Mouse (Mus musculus): ENCODE measurements at regions not wholly inside any gene's neighbourhood (a gene's known extent, or its start where the extent isn't known, plus 50 kb on each side); places are given as distances from the start of the nearest gene placed in this dataset.
"Not testable (repeated sequence)": the region's sequence is repeated elsewhere in the genome, so short reads cannot be mapped to it uniquely, and the experiment has no call there.

GRCm38 (mm10) chr4:153792307-153792706 is 164.7 kb upstream of the A430005L14Rik start:
- Histone ChIP-seq H3K36me3 (no peaks in the 10 kb centered on the region), H3K27ac (peak overlapping the region; percentile 58), H3K4me2 (no peak overlapping the region), H3K9ac (peak overlapping the region; percentile 55; the same call in 1 of the 2 replicates), H3K27me3 (peaks cover 3% of the 10 kb centered on the region; the same call in 1 of the 2 replicates), H3K9me3 (no peaks in the 10 kb centered on the region), H3K4me3 (no peak overlapping the region), H3K4me1 (replicated peaks) (peaks cover 41% of the 10 kb centered on the region)
- WGBS = 39% methylated on average over 13 of the region's 13 CpGs
- ATAC-seq (ENCODE audit: low FRiP score) = no peak; the same call in 1 of the 2 replicates

GRCm38 (mm10) chr4:153798061-153798460 is 159.0 kb upstream of the A430005L14Rik start:
- ATAC-seq (ENCODE audit: low FRiP score) = no peak
- WGBS = 87% methylated on average over 7 of the region's 7 CpGs
- Histone ChIP-seq H3K9me3 (no peaks in the 10 kb centered on the region), H3K9ac (no peak overlapping the region), H3K27ac (no peak overlapping the region), H3K4me3 (no peak overlapping the region), H3K4me1 (replicated peaks) (peaks cover 14% of the 10 kb centered on the region), H3K27me3 (peaks cover 7% of the 10 kb centered on the region; the same call in 1 of the 2 replicates), H3K4me2 (no peak overlapping the region), H3K36me3 (no peaks in the 10 kb centered on the region)

- Histone ChIP-seq H3K4me3 (no peak overlapping the region), H3K9ac (peak overlapping the region; percentile 61), H3K4me2 (0 out of 2 replicates have a peak overlapping the region, but pooled peaks have one; percentile 44), H3K36me3 (no peaks in the 10 kb centered on the region), H3K27me3 (no peaks in the 10 kb centered on the region), H3K4me1 (replicated peaks) (peaks cover 33% of the 10 kb centered on the region), H3K9me3 (no peaks in the 10 kb centered on the region), H3K27ac (peak overlapping the region; percentile 84)
- 0 out of 2 replicates have a peak, but pooled peaks have one; percentile 19 for ATAC-seq (ENCODE audit: low FRiP score)
- 27% methylated on average over 4 of the region's 4 CpGs for WGBS
Measured at GRCm38 (mm10) chr4:153805727-153806126, 151.3 kb upstream of the A430005L14Rik start.

GRCm38 (mm10) chr4:153806180-153806692 is 150.8 kb upstream of the A430005L14Rik start:
- Histone ChIP-seq H3K4me3 (0 out of 2 replicates have a peak overlapping the region, but pooled peaks have one; percentile 2), H3K27me3 (no peaks in the 10 kb centered on the region), H3K4me2 (peak overlapping the region; percentile 44), H3K36me3 (no peaks in the 10 kb centered on the region), H3K27ac (peak overlapping the region; percentile 84), H3K9ac (peak overlapping the region; percentile 61), H3K4me1 (replicated peaks) (peaks cover 33% of the 10 kb centered on the region), H3K9me3 (no peaks in the 10 kb centered on the region)
- 2% methylated on average over 10 of the region's 10 CpGs for WGBS
- peak; percentile 70 for ATAC-seq (ENCODE audit: low FRiP score)

DNA sequence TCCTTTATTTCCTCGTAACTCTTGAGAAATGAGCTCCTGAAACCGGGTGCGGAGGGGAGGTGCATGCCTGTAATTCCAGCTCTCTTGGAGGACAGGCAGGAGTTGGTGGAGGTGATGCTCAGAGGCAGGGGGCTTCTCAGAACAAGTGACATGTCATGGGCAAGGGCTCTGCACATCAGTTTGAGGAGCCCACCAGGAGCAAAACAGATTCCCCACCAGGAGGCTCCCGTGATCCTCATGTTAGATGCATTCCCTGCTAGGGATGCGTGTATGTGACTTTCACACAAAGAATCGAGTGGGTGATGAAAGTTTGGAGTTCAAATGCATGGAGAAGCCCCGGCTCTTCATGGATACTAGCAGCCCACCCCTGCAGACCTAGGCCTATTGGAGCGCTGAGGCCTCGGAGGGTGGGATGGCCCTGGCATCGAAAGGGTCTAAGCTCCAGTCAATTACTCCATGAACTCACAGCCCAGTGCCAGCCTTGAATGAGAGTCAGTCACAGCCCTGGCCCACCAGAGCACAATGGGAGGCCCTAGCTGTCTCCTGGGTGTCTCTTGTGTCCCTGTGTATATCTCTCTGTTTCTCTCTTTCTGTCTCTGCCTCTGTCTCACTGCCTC is 150.1 kb upstream of the A430005L14Rik start:
- peaks cover 33% of the 10 kb centered on the region for H3K4me1 ChIP-seq (replicated peaks)
- no peaks in the 10 kb centered on the region for H3K27me3 ChIP-seq
- H3K9ac ChIP-seq = peak overlapping the region; percentile 61
- no peak overlapping the region for H3K4me3 ChIP-seq
- ATAC-seq (ENCODE audit: low FRiP score) = no peak
- 11% methylated on average over 10 of the region's 10 CpGs for WGBS
- peak overlapping the region; percentile 44 for H3K4me2 ChIP-seq
- peaks cover 2% of the 10 kb centered on the region; the same call in 1 of the 2 replicates for H3K9me3 ChIP-seq
- peak overlapping the region; percentile 84 for H3K27ac ChIP-seq
- no peaks in the 10 kb centered on the region for H3K36me3 ChIP-seq

DNA sequence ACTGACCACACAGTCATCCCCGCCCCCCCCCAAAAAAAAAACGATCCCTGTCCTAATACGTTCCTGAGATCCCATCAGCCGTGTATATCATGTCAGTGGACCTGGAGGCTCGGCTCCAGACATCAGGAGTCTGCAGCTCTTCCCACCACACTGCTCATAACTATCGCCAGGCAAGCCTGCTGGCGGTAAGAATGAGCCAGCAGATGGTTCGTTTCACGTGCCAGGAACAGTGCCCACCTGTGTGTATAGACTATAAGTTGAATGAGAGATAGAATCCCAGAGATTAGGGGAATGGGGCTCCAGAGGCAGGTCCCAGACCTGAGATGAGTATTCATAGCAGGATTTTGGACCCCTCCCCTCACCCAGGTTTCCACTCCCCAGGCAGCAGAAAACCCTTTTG is 144.2 kb upstream of the A430005L14Rik start:
- Histone ChIP-seq H3K4me3 (no peak overlapping the region), H3K4me2 (no peak overlapping the region), H3K27ac (no peak overlapping the region), H3K4me1 (replicated peaks) (peaks cover 13% of the 10 kb centered on the region), H3K9ac (no peak overlapping the region), H3K36me3 (no peaks in the 10 kb centered on the region), H3K9me3 (peaks cover 6% of the 10 kb centered on the region; the same call in 1 of the 2 replicates), H3K27me3 (no peaks in the 10 kb centered on the region)
- WGBS = 91% methylated on average over 9 of the region's 9 CpGs
- no peak for ATAC-seq (ENCODE audit: low FRiP score)

- Histone ChIP-seq H3K9ac (no peak overlapping the region), H3K9me3 (no peaks in the 10 kb centered on the region), H3K27ac (no peak overlapping the region), H3K4me1 (replicated peaks) (no peaks in the 10 kb centered on the region; the same call in 1 of the 2 replicates), H3K4me2 (no peak overlapping the region), H3K4me3 (no peak overlapping the region), H3K36me3 (no peaks in the 10 kb centered on the region), H3K27me3 (no peaks in the 10 kb centered on the region)
- ATAC-seq (ENCODE audit: low FRiP score) = no peak
- WGBS = 32% methylated on average over 9 of the region's 9 CpGs
Measured at GRCm38 (mm10) chr4:153827914-153828313, 129.1 kb upstream of the A430005L14Rik start.

- 98% methylated on average over 9 of the region's 9 CpGs for WGBS
- no peaks in the 10 kb centered on the region for H3K27me3 ChIP-seq
- no peaks in the 10 kb centered on the region for H3K36me3 ChIP-seq
- H3K4me3 ChIP-seq = no peak overlapping the region
- no peak overlapping the region for H3K4me2 ChIP-seq
- no peaks in the 10 kb centered on the region for H3K9me3 ChIP-seq
- no peak overlapping the region for H3K27ac ChIP-seq
- no peak for ATAC-seq (ENCODE audit: low FRiP score)
- no peaks in the 10 kb centered on the region for H3K4me1 ChIP-seq (replicated peaks)
- H3K9ac ChIP-seq = no peak overlapping the region
Measured at GRCm38 (mm10) chr4:153829766-153830165, 127.3 kb upstream of the A430005L14Rik start.

DNA sequence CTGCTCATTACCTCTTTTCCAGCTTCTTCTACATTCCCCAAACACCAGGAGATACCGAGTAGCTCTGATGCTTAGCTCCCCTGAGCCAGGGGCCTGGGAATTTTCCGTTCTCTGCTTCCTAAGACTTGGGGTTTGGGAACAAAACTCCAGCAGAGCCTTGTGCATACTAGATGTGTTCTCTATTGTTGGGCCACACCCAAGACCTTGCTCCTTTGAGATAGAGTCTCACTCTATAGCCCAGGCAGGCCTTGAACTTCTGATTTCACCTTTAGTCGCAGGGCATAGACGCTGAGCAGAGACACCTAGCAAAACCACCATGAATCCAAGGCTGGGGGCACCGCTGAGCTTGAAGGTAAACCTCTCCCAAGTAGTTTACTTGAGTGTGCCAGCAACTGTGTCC is 126.5 kb upstream of the A430005L14Rik start:
- ATAC-seq (ENCODE audit: low FRiP score) = no peak
- no peak overlapping the region for H3K4me2 ChIP-seq

DNA sequence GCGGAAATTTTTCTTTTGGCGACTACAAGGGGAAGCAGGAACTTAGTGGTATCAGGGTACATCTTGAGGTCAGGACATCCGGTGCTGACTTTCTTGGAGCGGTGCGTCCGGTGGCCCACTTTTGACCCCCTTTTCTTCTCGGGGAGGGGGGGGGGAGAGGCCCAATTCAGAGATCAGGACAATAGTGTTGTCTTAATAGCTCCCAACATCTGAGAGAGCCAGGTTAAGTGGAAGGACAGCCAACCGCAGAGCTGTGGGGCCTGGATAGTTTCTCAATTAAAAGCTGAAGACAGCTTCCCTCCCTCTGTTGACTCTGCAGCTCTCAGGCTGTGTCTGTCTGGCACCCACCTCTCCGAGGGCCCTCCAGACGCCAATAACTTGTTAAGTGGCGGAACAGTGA is 125.8 kb upstream of the A430005L14Rik start:
- H3K4me2 ChIP-seq; H3K27ac ChIP-seq; H3K4me1 ChIP-seq (replicated peaks); ATAC-seq (ENCODE audit: low FRiP score); H3K9me3 ChIP-seq; H3K27me3 ChIP-seq; H3K4me3 ChIP-seq; H3K36me3 ChIP-seq; H3K9ac ChIP-seq: not testable (repeated sequence)
- WGBS = 81% methylated on average over 11 of the region's 11 CpGs

More for the DNA sequence above, 126.5 kb upstream of the A430005L14Rik start:
- Histone ChIP-seq H3K9ac (no peak overlapping the region), H3K9me3 (no peaks in the 10 kb centered on the region), H3K36me3 (no peaks in the 10 kb centered on the region), H3K27ac (no peak overlapping the region), H3K27me3 (no peaks in the 10 kb centered on the region), H3K4me1 (replicated peaks) (no peaks in the 10 kb centered on the region), H3K4me3 (no peak overlapping the region)
- WGBS = 92% methylated on average over 5 of the region's 5 CpGs

DNA sequence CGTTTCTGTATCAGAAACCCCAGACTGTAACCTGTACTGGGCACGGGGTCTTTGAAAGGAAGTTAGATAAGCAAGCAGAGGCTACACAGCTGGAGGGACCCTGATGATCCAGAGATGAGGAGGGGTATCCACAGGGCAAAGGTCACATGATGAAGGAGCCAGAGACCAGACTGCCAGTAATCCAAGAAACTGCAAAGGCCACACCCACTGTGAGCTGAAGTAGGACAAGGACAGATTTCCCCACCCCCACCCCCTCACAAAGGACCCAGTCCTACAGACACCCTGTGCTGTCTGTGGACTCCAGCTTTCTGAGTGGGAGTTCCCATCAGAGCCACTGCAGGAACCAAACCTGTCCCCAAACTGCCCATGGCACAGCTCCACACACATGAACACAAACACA is 124.9 kb upstream of the A430005L14Rik start:
- H3K27ac ChIP-seq = no peak overlapping the region
- H3K36me3 ChIP-seq = no peaks in the 10 kb centered on the region
- no peaks in the 10 kb centered on the region for H3K27me3 ChIP-seq
- no peak overlapping the region for H3K4me3 ChIP-seq
- H3K9ac ChIP-seq = no peak overlapping the region
- 86% methylated on average over 2 of the region's 2 CpGs for WGBS
- H3K4me1 ChIP-seq (replicated peaks) = no peaks in the 10 kb centered on the region
- ATAC-seq (ENCODE audit: low FRiP score) = no peak
- H3K4me2 ChIP-seq = no peak overlapping the region
- H3K9me3 ChIP-seq = no peaks in the 10 kb centered on the region

- Histone ChIP-seq H3K4me1 (replicated peaks) (peaks cover 21% of the 10 kb centered on the region), H3K4me2 (no peak overlapping the region), H3K27ac (no peak overlapping the region), H3K27me3 (0 out of 2 replicates have a peak, but pooled peaks cover 7% of the 10 kb centered on the region), H3K36me3 (no peaks in the 10 kb centered on the region), H3K9me3 (no peaks in the 10 kb centered on the region), H3K9ac (no peak overlapping the region), H3K4me3 (no peak overlapping the region)
- 78% methylated on average over 6 of the region's 6 CpGs for WGBS
- no peak for ATAC-seq (ENCODE audit: low FRiP score)
Measured at GRCm38 (mm10) chr4:153844766-153845165, 112.3 kb upstream of the A430005L14Rik start.

DNA sequence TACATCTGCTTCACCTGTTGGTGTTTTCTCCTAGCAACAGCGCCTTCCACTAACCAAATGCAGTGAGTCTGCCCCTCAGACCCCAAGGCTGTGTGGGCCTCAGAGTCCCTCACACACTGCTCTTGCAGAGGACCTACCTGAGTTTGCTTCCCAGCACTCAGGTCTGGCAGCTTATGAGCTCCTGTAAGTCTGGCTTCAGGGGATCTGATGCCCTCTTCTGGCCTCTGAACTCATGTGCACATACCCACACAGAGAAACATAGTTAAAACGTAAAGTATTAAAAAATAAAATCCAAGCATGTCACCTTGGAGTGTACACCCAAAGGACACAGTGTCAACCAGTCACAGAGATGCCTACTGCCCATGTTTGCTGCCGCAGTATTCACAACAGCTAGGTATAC is 108.8 kb upstream of the A430005L14Rik start:
- no peak overlapping the region for H3K4me3 ChIP-seq
- 78% methylated on average over 3 of the region's 3 CpGs for WGBS
- H3K4me1 ChIP-seq (replicated peaks) = peaks cover 32% of the 10 kb centered on the region
- H3K4me2 ChIP-seq = no peak overlapping the region
- H3K27ac ChIP-seq = no peak overlapping the region
- no peak for ATAC-seq (ENCODE audit: low FRiP score)
- no peaks in the 10 kb centered on the region for H3K36me3 ChIP-seq
- no peak overlapping the region for H3K9ac ChIP-seq
- no peaks in the 10 kb centered on the region for H3K9me3 ChIP-seq
- H3K27me3 ChIP-seq = 0 out of 2 replicates have a peak, but pooled peaks cover 7% of the 10 kb centered on the region
